Mouse (Mus musculus) activated CD4-positive, CD25-positive, alpha-beta regulatory T cell, adult 4 months (primary cell): ENCODE results near the gene Avpr2. TPM values are rescaled to one million over a fixed set of nuclear protein-coding genes. Genes with fewer than 3 reads are reported as not detected.

Experiments used
- ATAC-seq: one replicate; pipeline ENCODE4 v1.8.0; 2017
- polyA plus RNA-seq, 2 experiments: library from polyadenylated mRNA; unstranded; fragments of 100-300 nt; shearing (Covaris generic); gene quantifications; one replicate each; pipeline ENCODE4 v1.2.1; 2017

Avpr2 gene
- polyA plus RNA-seq, 2 experiments from 2014 or later, result 1.8 to 2.7 TPM

DNA sequence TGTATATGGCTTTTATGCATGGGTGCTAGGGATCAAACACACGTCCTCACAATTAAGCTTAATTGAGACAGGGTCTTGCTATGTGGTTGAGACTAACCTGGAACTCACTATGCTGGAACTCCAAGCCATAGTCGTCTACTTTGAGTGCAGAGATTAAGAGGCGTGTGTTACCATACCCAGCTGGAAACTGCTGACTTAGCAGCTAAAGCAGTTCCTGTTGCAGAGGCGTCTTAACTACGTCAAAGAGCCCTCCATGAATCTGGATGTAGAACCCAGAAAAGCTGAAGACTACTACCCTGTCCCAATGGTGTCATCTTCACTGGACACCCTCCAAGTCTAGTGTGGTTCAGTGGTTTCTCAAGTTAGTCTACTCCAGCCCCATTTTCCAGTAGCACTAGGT lies 26.7 kb downstream of the Avpr2 start:
- no peak for ATAC-seq

DNA sequence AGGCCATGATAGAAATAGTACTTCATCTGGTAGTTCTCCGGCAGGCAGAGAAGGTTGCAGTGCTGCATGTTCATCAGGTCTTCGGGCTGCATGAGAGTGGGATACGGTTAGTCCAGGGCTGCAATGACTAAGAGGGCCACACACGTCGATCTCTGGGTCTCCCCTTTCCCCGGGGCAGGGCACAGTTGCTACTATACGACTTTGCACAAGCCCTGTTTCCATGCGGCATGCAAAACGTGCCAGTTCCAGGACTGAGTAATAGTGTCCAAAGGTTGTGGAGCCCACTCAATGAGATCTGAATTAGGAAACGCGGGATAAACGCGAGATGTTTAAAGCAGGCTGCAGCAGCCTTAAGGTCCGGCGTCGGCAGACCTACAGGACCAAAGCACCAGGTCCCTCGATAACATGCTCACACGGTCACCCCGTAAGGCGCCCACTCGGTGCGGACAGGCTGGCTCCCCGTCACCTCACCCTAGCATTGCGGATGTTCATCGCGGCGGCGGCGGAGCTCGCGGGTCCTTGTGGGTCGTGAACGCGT lies 29.5 kb downstream of the Avpr2 start:
- ATAC-seq, result peak; percentile 11

- ATAC-seq, result peak; percentile 96
These were observed 30.1 kb downstream of the Avpr2 start, which contains the start of the genes Arhgap4 and Naa10 for GRCm38 (mm10) chrX:73921823-73922549. Gene Arhgap4, minus strand, starts transcription at chrX:73921870. Gene Naa10, minus strand, starts transcription at chrX:73921944.

DNA sequence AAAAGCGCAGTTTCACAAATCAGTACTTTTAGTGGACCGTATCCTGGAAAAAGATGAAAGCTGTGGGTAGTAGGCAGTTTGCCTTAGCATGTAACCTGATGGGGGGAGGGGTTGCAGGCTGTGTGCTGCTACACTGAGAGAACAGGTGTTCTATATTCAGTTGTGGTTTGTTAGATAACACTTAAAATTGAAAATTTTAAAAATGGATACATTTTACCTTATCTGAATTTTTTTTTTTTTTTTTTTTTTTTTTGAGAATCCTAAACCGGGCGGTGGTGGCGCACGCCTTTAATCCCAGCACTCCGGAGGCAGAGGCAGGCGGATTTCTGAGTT lies 30.6 kb downstream of the Avpr2 start:
- ATAC-seq, result no peak

DNA sequence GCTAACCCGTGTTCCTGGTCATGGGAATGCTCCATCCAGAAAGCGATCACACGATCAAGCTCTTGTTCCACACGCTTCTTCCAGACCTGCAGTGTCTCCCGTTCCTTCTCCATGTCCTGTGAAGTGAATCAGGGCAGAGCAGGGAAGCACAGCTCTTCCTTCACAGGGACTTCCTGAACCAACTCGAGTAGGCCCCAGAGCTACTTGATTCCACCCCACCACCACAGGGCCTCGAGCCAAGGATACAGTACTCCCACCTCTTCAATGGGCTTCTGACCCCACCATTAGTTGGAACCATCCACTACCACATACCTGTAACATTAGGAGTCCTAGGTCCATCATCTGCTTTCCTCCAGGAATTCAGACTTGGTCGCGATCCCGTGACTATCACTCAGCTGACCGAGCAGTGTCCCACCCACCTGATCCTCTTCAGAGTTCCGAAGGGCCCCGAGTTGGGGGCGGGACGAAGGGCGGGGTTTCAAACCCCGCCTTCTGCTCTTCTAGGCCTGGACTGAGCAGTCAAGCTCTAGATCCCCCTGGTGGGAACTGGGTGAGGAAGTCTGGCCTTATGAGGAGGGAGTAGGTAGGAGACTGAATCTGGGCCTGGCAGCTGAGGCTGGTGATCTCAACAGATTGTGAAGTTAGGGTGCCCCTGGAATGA lies 38.6 kb downstream of the Avpr2 start, which contains the start of gene Renbp:
Gene Renbp, minus strand, starts transcription at position 449 of the 661 bp plus-strand sequence.
- peak; percentile 52 for ATAC-seq

DNA sequence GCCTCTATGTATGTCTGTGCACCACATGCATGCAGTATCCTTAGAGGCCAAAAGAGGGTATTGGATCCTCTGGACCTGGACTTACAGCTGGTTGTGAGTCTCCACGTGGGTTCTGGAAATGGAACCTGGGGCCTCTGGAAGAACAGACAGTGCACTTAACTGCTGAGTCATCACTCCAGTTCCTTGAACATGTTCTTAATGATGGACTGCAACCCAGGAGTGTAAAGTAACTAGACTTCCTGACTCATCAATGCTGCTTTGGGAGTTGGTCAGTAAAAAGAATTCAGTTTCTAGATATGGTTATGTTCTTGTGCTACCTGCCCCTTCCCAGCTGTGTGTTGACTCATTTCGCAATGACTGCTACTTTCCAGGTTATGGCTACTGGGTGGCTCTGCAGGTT lies 40.0 kb downstream of the Avpr2 start:
- ATAC-seq, result no peak

DNA sequence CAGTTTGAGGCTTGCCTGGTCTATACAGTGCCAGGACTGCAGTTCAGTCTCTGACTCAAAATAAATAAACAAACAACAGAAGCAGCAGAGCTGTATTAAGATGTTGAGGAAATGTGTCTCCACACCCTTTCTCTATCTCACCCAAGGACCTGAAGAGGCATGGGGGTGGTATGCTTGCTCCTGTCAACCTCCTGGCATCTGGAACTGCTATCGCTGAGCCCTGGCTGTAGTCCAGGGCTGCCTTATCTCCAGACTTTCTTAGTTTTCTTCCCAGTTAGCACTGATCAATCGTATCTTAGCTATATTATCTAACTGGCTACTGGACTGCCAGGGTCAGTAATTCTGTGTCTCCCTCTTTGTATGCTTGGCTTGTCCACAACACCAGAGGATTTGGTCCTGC lies 50.0 kb downstream of the Avpr2 start:
- ATAC-seq, result no peak

DNA sequence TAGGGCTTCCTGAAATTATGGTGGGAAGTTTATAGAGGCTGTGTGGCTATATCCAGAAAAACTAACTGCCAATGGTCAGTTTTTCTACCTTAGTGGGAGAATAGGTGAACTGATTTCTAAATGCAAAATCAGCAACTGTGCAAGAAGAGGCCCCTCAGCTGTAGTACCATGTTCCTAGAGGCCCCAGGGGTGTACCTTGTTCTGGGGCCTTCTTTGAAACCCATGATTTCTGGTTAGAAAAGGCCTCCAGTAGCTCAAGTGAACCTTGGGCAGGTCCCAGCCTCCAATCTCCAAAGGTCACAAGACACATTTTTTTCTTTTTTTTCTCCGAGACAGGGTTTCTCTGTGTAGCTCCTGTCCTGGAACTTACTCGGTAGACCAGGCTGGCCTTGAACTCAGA lies 50.4 kb downstream of the Avpr2 start:
- no peak for ATAC-seq

Other genes starting within 250 kb of the Avpr2 start
- 1 to 10 TPM in 1 of 2 experiments, not detected in 1; 1.8 TPM for gene Pnck, start 232.0 kb upstream of the Avpr2 start, polyA plus RNA-seq
- under 1 TPM; 0.36 to 0.61 TPM for gene Slc6a8, start 219.0 kb upstream of the Avpr2 start, polyA plus RNA-seq
- gene Bcap31, start 175.9 kb upstream of the Avpr2 start, polyA plus RNA-seq, result 100 to 1,000 TPM; 270 to 336 TPM
- 10 to 100 TPM; 22.3 to 34.1 TPM for gene Abcd1, start 175.5 kb upstream of the Avpr2 start, polyA plus RNA-seq
- not detected for gene Plxnb3, start 135.0 kb upstream of the Avpr2 start, polyA plus RNA-seq
- 1 to 10 TPM in 1 of 2 experiments, not detected in 1; 1.7 TPM for gene Srpk3, start 117.7 kb upstream of the Avpr2 start, polyA plus RNA-seq
- 100 to 1,000 TPM; 167 to 173 TPM for gene Idh3g, start 105.2 kb upstream of the Avpr2 start, polyA plus RNA-seq
- gene Ssr4, start 105.1 kb upstream of the Avpr2 start, polyA plus RNA-seq, result 100 to 1,000 TPM; 233 to 244 TPM
- gene Pdzd4, start 67.1 kb upstream of the Avpr2 start, polyA plus RNA-seq, result under 1 TPM; 0.11 to 0.13 TPM
- 1 to 10 TPM; 8.8 to 9.8 TPM for gene L1cam, start 4.0 kb downstream of the Avpr2 start, polyA plus RNA-seq
- gene Arhgap4, start 29.8 kb downstream of the Avpr2 start, polyA plus RNA-seq, result 100 to 1,000 TPM; 116 to 144 TPM
- 100 to 1,000 TPM; 185 to 192 TPM for gene Naa10, start 29.8 kb downstream of the Avpr2 start, polyA plus RNA-seq
- 1 to 10 TPM; 5.2 to 5.8 TPM for gene Renbp, start 38.7 kb downstream of the Avpr2 start, polyA plus RNA-seq
- 10 to 100 TPM; 26.8 to 36.6 TPM for gene Hcfc1, start 74.3 kb downstream of the Avpr2 start, polyA plus RNA-seq
- gene Irak1, start 131.8 kb downstream of the Avpr2 start, polyA plus RNA-seq, result 10 to 100 TPM; 22.5 to 26.5 TPM
- not detected for gene Opn1mw, start 235.4 kb downstream of the Avpr2 start, polyA plus RNA-seq
- 10 to 100 TPM; 16.3 to 18.2 TPM for gene Mecp2, start 243.3 kb downstream of the Avpr2 start, polyA plus RNA-seq